Mouse (Mus musculus) thymus, adult 2 months (tissue): ENCODE results near the gene A3galt2. TPM values are rescaled to one million over a fixed set of nuclear protein-coding genes. Genes with fewer than 3 reads are reported as not detected.

Experiments
- DNase-seq: peaks from one replicate; pipeline ENCODE4 v3.0.0; 2021
- H3K27ac ChIP-seq: fragments of 200-500 bp; 2 replicates; pipeline ENCODE4 v1.5.1; 2012; ENCODE audit warnings: low read length, control low read depth; ENCODE audit not compliant: control insufficient read depth, insufficient read depth
- H3K27me3 ChIP-seq: fragments of 200-500 bp; 2 replicates; pipeline ENCODE4 v1.6.1; 2012; ENCODE audit warnings: mild to moderate bottlenecking, low read length, moderate library complexity, mixed read lengths; ENCODE audit not compliant: control insufficient read depth, insufficient read depth
- H3K36me3 ChIP-seq: fragments of 200-500 bp; 2 replicates; pipeline ENCODE4 v1.6.1; 2012; ENCODE audit warnings: mild to moderate bottlenecking, low read length, moderate library complexity; ENCODE audit not compliant: control insufficient read depth, insufficient read depth
- H3K4me1 ChIP-seq: fragments of 200-500 bp; replicated peaks from 2 replicates; pipeline ENCODE4 v1.6.1; 2012; ENCODE audit warnings: low read length; ENCODE audit not compliant: control insufficient read depth, insufficient read depth
- H3K4me3 ChIP-seq: fragments of 200-500 bp; 2 replicates; pipeline ENCODE4 v1.5.1; 2012; ENCODE audit warnings: mild to moderate bottlenecking, low read length, control low read depth, moderate library complexity; ENCODE audit not compliant: control insufficient read depth, insufficient read depth
- CTCF ChIP-seq: fragments of 200-500 bp; IDR thresholded peaks from 2 replicates; pipeline ENCODE4 v1.5.1; 2012; ENCODE audit warnings: mild to moderate bottlenecking, control low read depth, low read length, moderate library complexity, borderline replicate concordance; ENCODE audit not compliant: control insufficient read depth, poor library complexity, insufficient read depth; ENCODE audit errors: extremely low read depth
- POLR2A ChIP-seq: fragments of 200-500 bp; IDR thresholded peaks from 2 replicates; pipeline ENCODE4 v1.6.1; 2012; ENCODE audit warnings: mild to moderate bottlenecking, low read length, control low read depth, moderate library complexity; ENCODE audit not compliant: control insufficient read depth, poor library complexity, insufficient read depth; ENCODE audit errors: extremely low read depth
- WGBS: fragments of 180-500 bp; shearing (Covaris S2); methylation state at CpG from one replicate; pipeline ENCODE4 v1.1.7; 2018; 5-methylcytosine and 5-hydroxymethylcytosine counted together
- polyA plus RNA-seq: library from polyadenylated mRNA; depleted of rRNA; stranded (reverse); fragments of >200 nt; gene quantifications from 2 replicates; pipeline ENCODE4 v1.2.3, GENCODE M21; 2012

A3galt2 gene
- polyA plus RNA-seq, 1 experiment = 1.6 TPM

DNA sequence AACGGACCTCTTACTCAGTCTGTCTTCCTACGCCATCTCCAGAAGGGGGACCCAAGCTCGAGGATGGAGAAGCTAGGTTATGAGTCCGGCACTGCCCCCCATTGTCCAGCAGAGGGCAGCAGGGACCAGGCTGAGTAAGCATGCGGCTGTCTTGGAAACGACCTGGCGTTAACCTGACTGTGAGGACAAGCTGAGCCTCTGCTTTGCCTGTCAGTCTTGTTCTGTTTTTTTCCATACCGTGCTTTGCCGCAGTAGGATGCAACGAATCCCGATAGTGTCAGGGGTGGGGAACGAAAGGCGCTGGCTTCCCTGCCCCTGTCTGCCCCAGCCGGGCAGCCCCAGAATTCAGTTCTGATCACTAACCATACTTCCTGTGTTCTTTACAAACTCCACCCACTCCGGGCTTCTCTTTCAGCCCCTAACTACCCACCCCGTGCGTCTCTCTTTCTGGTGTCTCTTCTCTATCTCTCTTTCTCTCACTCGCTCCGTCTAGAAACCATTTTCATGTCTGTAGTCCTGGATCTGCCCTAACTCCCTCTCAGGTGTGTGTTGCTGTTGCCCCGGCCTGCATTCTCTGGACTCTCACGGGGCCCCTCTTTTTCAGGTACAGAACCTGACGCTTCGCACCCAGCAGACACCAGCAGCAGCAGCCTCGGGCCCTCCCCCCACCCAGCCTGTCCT, 43.6 kb upstream of the A3galt2 start:
- H3K4me1 ChIP-seq = peaks cover 28% of the 10 kb centered on the region
- no peak; the same call in 1 of the 2 replicates for TF ChIP-seq POLR2A
- peak; percentile 99 for TF ChIP-seq CTCF
- peak; percentile 94 for DNase-seq
- H3K27ac ChIP-seq = peak overlapping the region; percentile 21; the same call in 1 of the 2 replicates
- no peaks in the 10 kb centered on the region for H3K27me3 ChIP-seq
- no peaks in the 10 kb centered on the region for H3K36me3 ChIP-seq
- H3K4me3 ChIP-seq = peak overlapping the region; percentile 51
- WGBS = 5% methylated on average over 24 of the region's 24 CpGs

DNA sequence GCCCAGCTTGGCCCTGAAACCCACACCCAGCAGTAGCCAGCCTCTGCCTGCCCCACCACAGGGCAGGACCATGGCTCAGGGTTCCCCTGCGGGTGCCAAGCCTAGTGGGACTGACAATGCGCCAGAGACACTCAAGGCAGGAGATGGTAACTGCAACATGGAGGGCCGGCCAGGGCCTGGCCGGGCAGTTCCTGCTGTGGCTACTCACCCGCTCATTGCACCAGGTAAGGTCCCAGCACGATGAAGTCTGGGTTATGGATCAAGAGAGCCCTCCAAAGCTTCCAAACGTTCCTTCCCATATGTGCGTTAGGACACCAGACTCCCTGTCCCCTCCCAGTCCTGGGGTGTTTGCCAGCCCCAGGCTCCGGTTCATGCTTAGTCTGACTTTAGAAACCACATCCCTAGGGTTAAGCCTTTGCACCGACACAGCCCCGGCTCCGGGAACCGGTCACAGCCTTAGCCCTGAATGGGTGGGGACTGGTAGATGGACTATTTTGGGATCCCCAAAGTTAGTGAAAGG, 43.0 kb upstream of the A3galt2 start:
- no peaks in the 10 kb centered on the region for H3K36me3 ChIP-seq
- DNase-seq = no peak
- 78% methylated on average over 13 of the region's 13 CpGs for WGBS
- no peak overlapping the region for H3K27ac ChIP-seq
- H3K4me3 ChIP-seq = peak overlapping the region; percentile 51
- H3K27me3 ChIP-seq = no peaks in the 10 kb centered on the region
- H3K4me1 ChIP-seq = peaks cover 28% of the 10 kb centered on the region
- no peak; the same call in 1 of the 2 replicates for TF ChIP-seq POLR2A
- no peak for TF ChIP-seq CTCF

DNA sequence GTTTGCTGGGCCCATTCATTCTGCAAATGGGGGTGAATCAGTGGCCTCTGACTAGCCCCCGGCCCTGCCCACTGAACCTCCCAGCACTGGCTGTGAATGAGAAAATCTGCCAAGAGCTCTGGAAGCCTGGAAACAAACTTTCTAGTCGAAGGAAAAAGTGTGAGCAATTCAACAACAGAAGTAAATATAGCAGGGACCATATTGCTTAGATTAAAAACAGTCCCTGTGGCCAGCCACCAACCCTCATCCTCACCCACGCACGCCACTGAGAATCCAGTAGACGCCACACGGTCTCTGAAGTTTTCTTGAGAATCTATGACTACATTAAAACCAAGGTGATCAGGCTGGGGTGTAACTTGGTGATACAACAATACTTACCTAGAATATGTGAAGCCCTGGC, 42.2 kb upstream of the A3galt2 start:
- H3K27me3 ChIP-seq = no peaks in the 10 kb centered on the region
- TF ChIP-seq CTCF = no peak
- TF ChIP-seq POLR2A = no peak
- H3K36me3 ChIP-seq = no peaks in the 10 kb centered on the region
- H3K4me3 ChIP-seq = no peak overlapping the region
- H3K4me1 ChIP-seq = peaks cover 28% of the 10 kb centered on the region
- no peak for DNase-seq
- WGBS = 82% methylated on average over 6 of the region's 6 CpGs
- no peak overlapping the region for H3K27ac ChIP-seq

DNA sequence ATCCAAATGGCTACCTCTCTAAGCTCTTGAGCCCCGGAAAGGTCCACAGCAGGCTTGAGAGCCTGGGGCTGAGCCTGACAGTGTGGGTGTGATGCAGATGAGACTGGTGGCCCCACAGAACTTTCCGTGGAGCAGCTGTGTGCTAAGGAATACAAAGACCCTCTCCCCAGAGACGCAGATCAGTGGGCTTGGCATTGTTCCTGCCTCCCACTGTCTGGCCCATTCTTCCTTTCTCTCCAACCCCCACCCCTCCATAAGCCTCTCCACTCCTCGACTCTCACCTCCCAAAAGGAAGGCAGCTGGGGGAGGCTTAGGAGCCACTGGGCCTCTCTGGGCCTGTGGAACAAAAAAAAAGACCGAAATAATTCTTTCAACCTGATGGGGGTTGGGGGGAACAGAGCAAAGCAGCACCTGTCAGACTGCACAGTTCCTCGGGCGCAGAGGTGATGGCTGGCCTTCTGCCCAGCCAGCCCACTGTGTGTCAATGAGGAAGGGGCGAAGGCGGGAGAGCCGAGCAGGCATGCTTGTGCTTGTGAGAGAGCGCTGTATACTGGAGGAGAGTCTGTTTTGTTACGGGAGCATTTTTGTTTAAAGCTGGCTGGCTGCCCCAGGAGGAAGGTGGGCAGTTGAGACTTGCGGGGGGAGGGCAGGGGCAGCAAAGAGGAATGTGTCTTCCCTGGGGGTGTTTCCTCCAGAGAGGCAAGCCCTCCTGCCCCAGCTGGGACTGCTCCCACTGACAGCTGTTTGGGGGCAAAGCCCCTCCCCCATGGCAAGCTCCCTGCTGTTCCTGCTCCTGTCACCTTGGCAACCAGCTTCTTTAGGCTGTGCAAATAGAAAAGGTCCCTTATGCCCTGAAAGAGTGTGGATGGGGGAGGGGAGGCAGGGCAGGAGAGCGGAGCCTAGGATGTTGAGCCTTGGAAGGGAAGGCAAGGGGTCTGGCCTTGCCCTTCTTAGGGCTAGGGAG, 39.6 kb upstream of the A3galt2 start:
- TF ChIP-seq CTCF = no peak
- no peak for TF ChIP-seq POLR2A
- Histone ChIP-seq H3K27me3 (no peaks in the 10 kb centered on the region), H3K27ac (no peak overlapping the region; the same call in 1 of the 2 replicates), H3K4me1 (peaks cover 28% of the 10 kb centered on the region), H3K4me3 (no peak overlapping the region), H3K36me3 (no peaks in the 10 kb centered on the region)
- WGBS = 40% methylated on average over 14 of the region's 14 CpGs
- DNase-seq = peak; percentile 42

DNA sequence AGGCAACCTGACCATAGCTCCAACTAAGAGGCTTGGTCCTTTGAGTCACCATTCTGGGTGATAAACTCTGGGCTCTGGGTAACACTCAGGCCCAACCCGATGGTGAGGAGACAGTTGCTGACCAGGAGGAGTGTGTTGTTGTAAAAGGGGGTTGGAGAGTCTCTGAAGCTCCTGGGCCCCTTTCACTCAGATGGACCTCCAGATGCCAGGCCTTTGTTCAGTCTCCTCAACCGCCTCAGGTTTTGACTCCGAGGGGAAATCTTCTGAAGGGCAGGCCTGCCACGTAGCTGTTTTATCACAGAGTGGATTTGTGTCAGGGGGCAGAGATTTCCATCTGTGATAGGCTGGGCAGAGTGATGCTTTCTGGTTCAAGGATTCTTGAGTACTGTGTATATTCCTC, 38.9 kb upstream of the A3galt2 start:
- no peaks in the 10 kb centered on the region for H3K36me3 ChIP-seq
- WGBS = 86% methylated on average over 4 of the region's 4 CpGs
- H3K4me3 ChIP-seq = no peak overlapping the region
- H3K27ac ChIP-seq = no peak overlapping the region
- H3K27me3 ChIP-seq = no peaks in the 10 kb centered on the region
- no peak for DNase-seq
- peaks cover 26% of the 10 kb centered on the region for H3K4me1 ChIP-seq
- TF ChIP-seq POLR2A = no peak

DNA sequence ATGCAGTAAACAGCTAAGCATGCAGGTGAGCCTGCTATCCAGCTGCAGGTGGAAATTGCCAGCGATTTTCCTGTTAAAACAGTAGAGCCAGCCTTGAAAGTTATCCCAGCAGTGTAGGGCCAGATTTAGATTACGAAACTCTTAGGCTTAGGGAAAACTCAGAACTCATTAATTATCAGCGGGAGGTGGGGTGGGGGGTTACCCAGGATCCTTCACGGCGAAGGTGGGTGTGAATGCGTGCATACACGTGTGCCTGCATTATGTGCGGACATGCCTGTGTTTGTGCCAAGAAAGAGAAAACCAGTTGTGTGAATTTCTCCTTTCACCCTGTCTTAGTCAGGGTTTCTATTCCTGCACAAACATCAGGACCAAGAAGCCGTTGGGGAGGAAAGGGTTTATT, 38.4 kb upstream of the A3galt2 start:
- H3K36me3 ChIP-seq = no peaks in the 10 kb centered on the region
- peaks cover 26% of the 10 kb centered on the region for H3K4me1 ChIP-seq

More for the DNA sequence above, 38.4 kb upstream of the A3galt2 start:
- DNase-seq = no peak
- Histone ChIP-seq H3K27me3 (no peaks in the 10 kb centered on the region), H3K27ac (no peak overlapping the region), H3K4me3 (no peak overlapping the region)
- 94% methylated on average over 9 of the region's 9 CpGs for WGBS
- no peak for TF ChIP-seq POLR2A
- TF ChIP-seq CTCF = no peak
